Comparison of ENCODE assay signal across 24 mouse cellular contexts in the genomic region with DNA sequence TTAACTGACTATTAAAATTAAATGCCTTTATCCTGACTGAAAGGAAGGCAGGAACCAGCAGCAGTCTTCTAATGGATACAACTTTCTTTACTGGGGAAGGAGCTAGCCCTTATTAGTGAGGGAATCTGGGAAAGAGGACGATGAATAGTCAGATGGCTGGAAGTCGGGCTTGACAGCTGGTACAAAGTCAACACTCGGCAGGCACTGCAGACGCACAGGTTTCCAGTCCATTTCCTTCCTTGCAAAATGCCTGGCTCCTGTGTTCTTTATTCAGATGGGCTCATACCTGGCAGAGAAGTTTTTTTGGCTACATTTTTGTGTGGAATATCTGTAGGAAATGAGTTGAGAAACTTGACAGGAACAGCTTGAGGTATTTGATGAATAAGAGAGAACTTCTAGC.
"Had no signal": no experiment of that assay in that cellular context is flagged by ENCODE, and none has a peak within 500 bp of the region (broad histone marks: within the 10 kb centered on the region; RNA-seq: fewer than 3 reads in every experiment).

No protein-coding gene starts in this region.

- H3K4me3 ChIP-seq: gastrocnemius, adult 2 months; heart, embryonic 10.5 days; heart, embryonic 12.5 days; hindbrain, embryonic 10.5 days; hindbrain, embryonic 13.5 days; hindbrain, embryonic 15.5 days; intestine, embryonic 15.5 days; layer of hippocampus, adult 2 months; limb, embryonic 10.5 days; limb, embryonic 12.5 days had no signal

- H3K9ac ChIP-seq: heart, embryonic 12.5 days; hindbrain, embryonic 13.5 days; hindbrain, embryonic 15.5 days; intestine, embryonic 15.5 days; limb, embryonic 12.5 days had no signal

- DNase-seq: gastrocnemius, adult 2 months; gastrocnemius, postnatal 10 days; gastrocnemius, postnatal 25 days; heart, adult 18-20 months; heart, postnatal 10 days; heart, postnatal 4 days; kidney, adult 18-20 months; kidney, adult 8-10 months; kidney, postnatal 10 days; kidney, postnatal 25 days; kidney, postnatal 4 days; liver had no signal

- H3K27me3 ChIP-seq: heart, embryonic 12.5 days; hindbrain, embryonic 13.5 days; hindbrain, embryonic 15.5 days; intestine, embryonic 15.5 days; limb, embryonic 12.5 days had no signal

- H3K4me1 ChIP-seq: heart, embryonic 10.5 days; heart, embryonic 12.5 days; hindbrain, embryonic 10.5 days; hindbrain, embryonic 13.5 days; hindbrain, embryonic 15.5 days; intestine, embryonic 15.5 days; limb, embryonic 10.5 days; limb, embryonic 12.5 days had no signal

- ATAC-seq: inflammation-experienced regulatory T-cells, adult 6 months; intestine, embryonic 15.5 days; intestine, postnatal 0 days had no signal

- H3K4me2 ChIP-seq: heart, embryonic 12.5 days; hindbrain, embryonic 13.5 days; hindbrain, embryonic 15.5 days; intestine, embryonic 15.5 days; limb, embryonic 12.5 days; liver, embryonic 11.5 days had no signal

- H3K27ac ChIP-seq: gastrocnemius, adult 2 months; heart, embryonic 10.5 days; hindbrain, embryonic 10.5 days; hindbrain, embryonic 13.5 days; hindbrain, embryonic 15.5 days; intestine, embryonic 15.5 days; layer of hippocampus, adult 2 months; limb, embryonic 10.5 days; limb, embryonic 12.5 days had no signal

- H3K9me3 ChIP-seq: heart, embryonic 10.5 days; heart, embryonic 12.5 days; hindbrain, embryonic 10.5 days; hindbrain, embryonic 13.5 days; hindbrain, embryonic 15.5 days; intestine, embryonic 15.5 days; limb, embryonic 10.5 days; limb, embryonic 12.5 days had no signal

- H3K36me3 ChIP-seq: heart, embryonic 10.5 days; heart, embryonic 12.5 days; hindbrain, embryonic 10.5 days; hindbrain, embryonic 13.5 days; hindbrain, embryonic 15.5 days; intestine, embryonic 15.5 days; limb, embryonic 10.5 days; limb, embryonic 12.5 days had no signal
